Mouse (Mus musculus) embryonic facial prominence, embryonic 15.5 days (tissue): ENCODE results near the gene St7. TPM values are rescaled to one million over a fixed set of nuclear protein-coding genes. Genes with fewer than 3 reads are reported as not detected.

Experiments
- ATAC-seq: fragments of 200-750 bp; cut with Nextera tagmentation; 2 replicates; pipeline ENCODE4 v1.8.0; 2017; ENCODE audit warnings: low read depth, moderate TSS enrichment; ENCODE audit not compliant: insufficient number of reproducible peaks, low FRiP score, low TSS enrichment
- H3K27ac ChIP-seq: fragments of 300-500 bp; sonication (generic); replicated peaks from 2 replicates; pipeline ENCODE4 v1.5.1; 2015; ENCODE audit warnings: mild to moderate bottlenecking, inconsistent platforms
- H3K27me3 ChIP-seq: fragments of 300-500 bp; sonication (generic); 2 replicates; pipeline ENCODE4 v1.6.1; 2015; ENCODE audit warnings: inconsistent platforms
- H3K36me3 ChIP-seq: fragments of 300-500 bp; sonication (generic); 2 replicates; pipeline ENCODE4 v1.6.1; 2015; ENCODE audit warnings: mild to moderate bottlenecking, inconsistent platforms
- H3K4me1 ChIP-seq: fragments of 300-500 bp; sonication (generic); 2 replicates; pipeline ENCODE4 v1.6.1; 2015; ENCODE audit warnings: inconsistent platforms
- H3K4me2 ChIP-seq: fragments of 300-500 bp; sonication (generic); replicated peaks from 2 replicates; pipeline ENCODE4 v1.6.1; 2015; ENCODE audit warnings: mild to moderate bottlenecking, inconsistent platforms
- H3K4me3 ChIP-seq: fragments of 300-500 bp; sonication (generic); replicated peaks from 2 replicates; pipeline ENCODE4 v1.5.1; 2015; ENCODE audit warnings: mild to moderate bottlenecking, inconsistent platforms
- H3K9ac ChIP-seq: fragments of 300-500 bp; sonication (generic); 2 replicates; pipeline ENCODE4 v1.6.1; 2015; ENCODE audit warnings: inconsistent platforms
- H3K9me3 ChIP-seq: fragments of 300-500 bp; sonication (generic); replicated peaks from 2 replicates; pipeline ENCODE4 v1.6.1; 2016; ENCODE audit warnings: inconsistent platforms
- WGBS: fragments of 180-500 bp; shearing (Covaris S2); methylation state at CpG from one replicate; pipeline ENCODE4 v1.1.7; 2015; 5-methylcytosine and 5-hydroxymethylcytosine counted together
- polyA plus RNA-seq: library from polyadenylated mRNA; unstranded; fragments of >200 nt; fragmentation: Nextera tagmentation; extraction: Ambion mirVana; gene quantifications from 2 replicates; pipeline ENCODE4 v1.2.1, GENCODE M21; 2015

Gene St7
- polyA plus RNA-seq, 1 experiment from 2014 or later, result 29.5 TPM

DNA sequence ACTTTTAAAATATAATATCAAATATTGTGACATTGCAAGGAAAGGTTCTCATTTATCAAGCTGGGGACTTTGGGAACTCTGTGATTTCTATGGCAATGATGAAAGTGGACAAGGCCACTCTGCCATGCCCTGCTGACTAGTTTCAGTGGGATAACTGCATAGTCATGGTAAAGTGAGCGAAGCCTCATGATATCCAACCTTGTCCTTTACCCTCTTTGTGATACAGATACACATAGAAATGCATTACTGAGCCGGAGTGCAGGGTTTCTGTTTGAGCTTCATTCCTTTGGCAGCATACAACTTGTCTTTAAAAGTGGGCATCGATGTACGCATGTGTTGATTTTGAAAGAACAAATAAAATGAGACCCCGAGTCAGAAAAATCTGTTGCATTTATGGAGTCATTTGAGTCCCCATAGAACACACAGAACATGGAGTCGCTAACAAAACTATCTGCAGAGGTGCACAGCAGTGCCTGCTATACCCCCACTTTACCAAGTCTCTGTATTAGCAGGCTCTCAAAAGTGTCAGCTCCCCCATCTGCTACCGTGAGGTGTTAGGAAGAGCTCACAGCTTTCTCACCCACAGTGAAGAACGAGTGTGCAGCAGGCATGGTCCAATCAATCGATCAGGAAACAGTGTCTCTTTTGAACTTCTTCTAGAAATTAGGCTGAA, 77.4 kb downstream of the St7 start:
- Histone ChIP-seq H3K36me3 (no peaks in the 10 kb centered on the region), H3K27me3 (no peaks in the 10 kb centered on the region), H3K4me1 (peaks cover 4% of the 10 kb centered on the region; the same call in 1 of the 2 replicates), H3K4me2 (no peak overlapping the region), H3K9ac (no peak overlapping the region), H3K9me3 (no peaks in the 10 kb centered on the region), H3K4me3 (no peak overlapping the region), H3K27ac (no peak overlapping the region)
- 74% methylated on average over 9 of the region's 9 CpGs for WGBS
- ATAC-seq, result no peak

DNA sequence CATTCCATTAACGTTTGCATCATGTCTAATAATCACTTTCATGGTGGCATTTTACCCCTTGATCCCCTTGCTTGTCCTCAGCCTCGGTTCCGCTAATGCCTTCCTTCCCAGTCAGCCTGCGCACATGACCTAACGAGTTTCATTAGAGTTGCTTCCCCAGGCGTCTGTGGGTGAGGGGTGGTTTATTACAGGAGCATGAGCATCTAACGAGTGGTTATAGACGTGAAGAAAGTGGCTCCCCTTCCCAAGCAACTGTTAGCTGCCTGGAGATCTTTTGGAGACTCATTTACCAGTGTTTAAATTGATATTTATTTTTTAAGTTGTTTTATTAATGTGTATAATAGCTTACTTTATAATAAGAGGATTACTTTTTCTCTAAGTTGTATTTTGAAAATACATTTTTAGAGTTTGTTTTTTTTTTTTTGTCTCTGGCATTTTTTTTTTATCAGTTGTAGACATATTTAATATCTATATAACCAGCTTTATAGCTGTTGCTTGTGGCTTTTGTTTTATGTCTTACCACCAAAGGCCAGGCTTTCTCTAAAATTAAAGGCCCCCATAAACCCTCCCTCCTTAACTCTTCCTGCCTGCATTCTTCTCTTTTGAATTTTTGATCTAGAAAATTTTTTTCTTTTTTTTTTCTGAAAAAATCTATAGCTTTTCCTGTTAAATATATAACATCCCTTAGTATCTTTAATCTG, 78.1 kb downstream of the St7 start:
- no peak for ATAC-seq
- 24% methylated on average over 8 of the region's 8 CpGs for WGBS
- H3K27ac ChIP-seq, result no peak overlapping the region
- no peak overlapping the region for H3K4me2 ChIP-seq
- H3K27me3 ChIP-seq, result no peaks in the 10 kb centered on the region
- H3K4me3 ChIP-seq, result no peak overlapping the region
- H3K9me3 ChIP-seq, result no peaks in the 10 kb centered on the region
- no peak overlapping the region for H3K9ac ChIP-seq
- H3K4me1 ChIP-seq, result peaks cover 4% of the 10 kb centered on the region; the same call in 1 of the 2 replicates
- H3K36me3 ChIP-seq, result no peaks in the 10 kb centered on the region

DNA sequence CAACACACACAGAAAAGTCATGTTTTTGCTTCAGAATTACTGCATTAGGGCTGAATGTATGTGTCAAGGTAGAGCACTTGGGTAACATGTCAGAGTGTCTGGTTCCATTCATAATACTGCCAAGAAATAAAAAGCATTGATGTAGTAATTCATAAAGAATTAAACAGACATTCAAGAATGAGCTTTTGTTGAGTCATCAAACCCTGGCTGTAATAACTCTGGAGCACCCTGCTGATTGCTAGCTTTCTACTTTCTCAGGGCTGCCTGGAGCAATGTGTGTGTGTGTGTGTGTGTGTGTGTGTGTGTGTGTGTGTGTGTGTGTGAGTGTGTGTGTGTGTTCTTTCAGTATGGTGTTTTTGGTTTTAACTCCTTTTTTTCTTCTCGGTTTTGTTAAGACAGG, 78.7 kb downstream of the St7 start:
- H3K9me3 ChIP-seq, result no peaks in the 10 kb centered on the region
- H3K27ac ChIP-seq, result no peak overlapping the region
- no peak for ATAC-seq
- no peaks in the 10 kb centered on the region for H3K27me3 ChIP-seq
- H3K36me3 ChIP-seq, result no peaks in the 10 kb centered on the region
- 56% methylated on average over 1 of the region's 1 CpGs for WGBS
- H3K4me3 ChIP-seq, result no peak overlapping the region
- H3K9ac ChIP-seq, result no peak overlapping the region
- H3K4me1 ChIP-seq, result peaks cover 4% of the 10 kb centered on the region; the same call in 1 of the 2 replicates
- no peak overlapping the region for H3K4me2 ChIP-seq

DNA sequence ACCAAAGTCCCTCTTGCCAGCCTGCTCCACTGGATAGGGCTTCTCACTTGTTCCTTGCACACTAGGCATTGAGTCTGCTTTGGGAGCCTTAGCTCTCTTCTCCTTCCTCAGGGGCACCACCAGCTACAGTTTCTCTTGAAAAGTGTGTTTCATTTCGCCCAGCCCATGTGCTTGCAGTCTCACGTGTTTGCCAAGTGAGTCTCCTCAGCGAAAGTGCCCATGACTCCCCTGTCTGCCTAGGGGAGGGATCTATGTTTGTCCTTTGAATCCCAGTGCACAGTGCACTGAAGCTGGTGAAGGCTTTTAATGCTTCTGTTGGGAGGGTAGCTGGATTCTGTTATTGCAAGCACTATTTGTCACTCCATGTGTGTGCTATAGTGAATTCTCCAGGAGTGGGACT, 79.8 kb downstream of the St7 start:
- H3K9me3 ChIP-seq, result no peaks in the 10 kb centered on the region
- peaks cover 4% of the 10 kb centered on the region; the same call in 1 of the 2 replicates for H3K4me1 ChIP-seq
- 58% methylated on average over 3 of the region's 3 CpGs for WGBS
- no peak overlapping the region for H3K4me3 ChIP-seq
- H3K27me3 ChIP-seq, result no peaks in the 10 kb centered on the region
- no peak overlapping the region for H3K9ac ChIP-seq
- H3K36me3 ChIP-seq, result no peaks in the 10 kb centered on the region
- no peak overlapping the region for H3K27ac ChIP-seq
- ATAC-seq, result no peak
- H3K4me2 ChIP-seq, result no peak overlapping the region

DNA sequence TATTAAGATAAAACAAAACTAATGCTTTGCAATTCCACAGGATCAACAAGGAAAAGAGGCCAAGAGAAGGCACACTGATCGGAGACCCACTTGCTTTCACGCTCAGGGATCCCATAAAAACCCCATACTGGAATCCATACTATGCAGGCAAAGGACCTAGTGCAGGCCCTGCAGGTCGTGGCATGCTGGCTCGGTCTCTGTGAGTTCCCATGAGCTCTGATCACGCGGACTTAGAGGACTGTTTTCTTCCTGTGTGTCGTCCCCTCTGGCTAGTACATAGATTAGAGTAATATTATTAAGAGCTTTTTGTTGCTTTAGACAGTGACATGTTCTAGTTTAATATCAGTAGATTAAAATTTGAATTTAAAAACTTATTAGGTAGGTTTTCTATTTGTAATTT, 83.3 kb downstream of the St7 start:
- Histone ChIP-seq H3K4me1 (peaks cover 4% of the 10 kb centered on the region; the same call in 1 of the 2 replicates), H3K27ac (no peak overlapping the region), H3K36me3 (no peaks in the 10 kb centered on the region), H3K9me3 (no peaks in the 10 kb centered on the region), H3K4me3 (no peak overlapping the region), H3K27me3 (no peaks in the 10 kb centered on the region), H3K4me2 (no peak overlapping the region), H3K9ac (no peak overlapping the region)
- no peak for ATAC-seq
- 46% methylated on average over 7 of the region's 7 CpGs for WGBS

DNA sequence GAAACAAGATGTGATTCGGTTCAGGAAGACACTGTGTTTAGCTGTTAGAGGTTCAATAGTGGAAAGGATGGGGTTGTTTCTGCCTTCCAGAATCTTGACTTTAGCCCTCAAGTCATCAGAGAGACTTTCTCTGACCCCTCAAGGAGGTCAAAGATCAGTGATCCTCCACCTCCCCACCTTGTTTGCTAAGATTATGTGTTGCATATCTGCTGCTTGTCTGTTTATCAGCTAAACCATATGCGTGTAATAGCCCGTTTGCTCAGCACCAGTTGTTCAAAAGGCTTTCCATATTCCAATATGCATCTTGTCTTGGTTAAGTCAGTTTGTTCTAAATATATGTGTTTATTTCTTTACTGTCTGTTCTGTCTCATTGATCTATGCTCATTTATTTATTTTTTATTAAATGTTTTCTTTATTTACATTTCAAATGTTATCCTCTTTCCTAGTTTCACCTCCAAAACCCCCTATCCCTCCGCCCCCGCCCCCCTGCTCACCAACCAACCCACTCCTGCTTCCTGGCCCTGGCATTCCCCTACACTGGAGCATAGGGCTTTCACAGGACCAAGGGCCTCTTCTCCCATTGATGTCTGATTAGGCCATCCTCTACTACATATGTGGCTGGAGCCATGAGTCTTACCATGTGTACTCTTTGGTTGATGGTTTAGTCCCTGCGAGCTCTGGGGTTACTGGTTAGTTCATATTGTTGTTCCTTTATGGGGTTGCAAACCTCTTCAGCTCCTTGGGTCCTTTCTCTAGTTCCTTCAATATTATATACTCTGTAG, 84.5 kb downstream of the St7 start:
- no peaks in the 10 kb centered on the region for H3K36me3 ChIP-seq
- peaks cover 4% of the 10 kb centered on the region; the same call in 1 of the 2 replicates for H3K4me1 ChIP-seq
- no peak overlapping the region for H3K4me3 ChIP-seq
- H3K4me2 ChIP-seq, result no peak overlapping the region
- H3K9ac ChIP-seq, result no peak overlapping the region
- no peak for ATAC-seq
- H3K9me3 ChIP-seq, result no peaks in the 10 kb centered on the region
- H3K27ac ChIP-seq, result no peak overlapping the region
- WGBS, result 88% methylated on average over 6 of the region's 6 CpGs
- no peaks in the 10 kb centered on the region for H3K27me3 ChIP-seq

DNA sequence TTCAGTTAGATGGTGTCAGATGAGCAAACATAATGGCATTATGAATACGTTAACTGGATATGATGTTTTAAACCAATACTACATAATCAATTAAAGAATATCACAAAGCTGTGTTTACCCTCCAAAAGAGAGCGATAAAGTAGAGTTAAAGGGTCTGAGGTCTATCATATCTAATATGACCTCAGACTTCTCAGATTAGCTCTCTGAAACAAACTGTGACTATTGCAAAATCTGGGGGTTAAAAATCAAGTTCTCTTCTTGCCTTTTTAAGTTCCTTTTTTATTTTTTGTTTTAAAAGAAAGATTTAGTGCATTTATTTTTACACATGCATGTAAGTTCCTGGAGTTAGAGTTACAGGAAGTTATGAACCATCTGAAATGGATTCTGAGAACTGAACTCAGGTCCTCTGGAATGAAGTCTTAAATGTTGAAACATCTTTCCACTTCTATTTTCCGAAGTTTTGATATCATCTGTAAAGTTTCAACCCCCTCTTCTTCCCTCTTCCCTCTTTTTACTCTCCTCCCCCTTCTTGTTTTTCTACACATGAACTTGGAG, 86.0 kb downstream of the St7 start:
- H3K9ac ChIP-seq, result no peak overlapping the region
- 88% methylated on average over 3 of the region's 3 CpGs for WGBS
- peaks cover 4% of the 10 kb centered on the region; the same call in 1 of the 2 replicates for H3K4me1 ChIP-seq
- H3K27ac ChIP-seq, result no peak overlapping the region
- H3K36me3 ChIP-seq, result no peaks in the 10 kb centered on the region
- H3K4me2 ChIP-seq, result no peak overlapping the region
- H3K9me3 ChIP-seq, result no peaks in the 10 kb centered on the region
- ATAC-seq, result no peak
- no peak overlapping the region for H3K4me3 ChIP-seq
- H3K27me3 ChIP-seq, result no peaks in the 10 kb centered on the region

DNA sequence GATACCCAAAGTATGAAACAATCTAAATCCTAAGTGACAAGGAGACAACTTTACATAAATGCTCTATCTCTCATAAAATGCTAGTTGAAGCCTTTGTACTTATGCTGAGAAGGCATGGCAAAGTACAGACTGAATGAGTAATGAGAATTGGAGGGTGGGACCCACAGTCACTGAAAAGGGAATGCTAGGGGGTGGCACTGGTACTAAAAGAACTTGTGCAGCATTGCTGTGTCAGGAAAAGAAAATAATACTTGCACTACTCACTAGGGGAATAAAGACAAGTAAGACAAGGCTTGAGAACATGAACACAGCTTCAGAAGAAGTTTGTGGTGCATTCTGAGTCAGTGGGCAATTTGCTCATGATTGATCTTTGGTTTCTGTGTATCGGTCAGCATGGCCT, 90.8 kb downstream of the St7 start:
- H3K27me3 ChIP-seq, result no peaks in the 10 kb centered on the region
- no peaks in the 10 kb centered on the region for H3K4me1 ChIP-seq
- 97% methylated on average over 1 of the region's 1 CpGs for WGBS
- no peak overlapping the region for H3K4me3 ChIP-seq
- no peaks in the 10 kb centered on the region for H3K9me3 ChIP-seq
- ATAC-seq, result no peak
- no peaks in the 10 kb centered on the region for H3K36me3 ChIP-seq
- no peak overlapping the region for H3K4me2 ChIP-seq
- H3K27ac ChIP-seq, result no peak overlapping the region
- H3K9ac ChIP-seq, result no peak overlapping the region

DNA sequence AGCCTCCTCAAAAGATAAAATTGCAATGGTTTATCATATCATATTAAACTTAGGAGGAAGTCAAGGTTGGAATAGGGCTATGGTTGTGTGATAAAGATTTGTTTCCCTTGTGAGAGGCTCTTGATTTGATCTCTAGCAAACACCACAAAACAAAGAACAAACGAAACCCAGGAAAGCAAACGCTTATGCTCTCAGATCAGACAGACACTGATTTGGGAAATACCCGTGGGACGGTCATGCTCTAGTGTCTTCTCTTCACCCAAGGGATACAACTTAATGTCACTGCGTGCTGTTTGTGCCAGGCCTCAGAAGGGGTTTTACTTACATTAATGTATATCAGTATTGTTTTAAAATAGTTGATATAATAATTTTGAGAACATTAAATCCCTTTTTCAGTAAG, 91.8 kb downstream of the St7 start:
- Histone ChIP-seq H3K4me1 (no peaks in the 10 kb centered on the region), H3K9ac (no peak overlapping the region), H3K36me3 (no peaks in the 10 kb centered on the region), H3K27me3 (no peaks in the 10 kb centered on the region), H3K4me2 (no peak overlapping the region), H3K4me3 (no peak overlapping the region), H3K27ac (no peak overlapping the region), H3K9me3 (no peaks in the 10 kb centered on the region)
- ATAC-seq, result no peak
- 76% methylated on average over 5 of the region's 5 CpGs for WGBS

DNA sequence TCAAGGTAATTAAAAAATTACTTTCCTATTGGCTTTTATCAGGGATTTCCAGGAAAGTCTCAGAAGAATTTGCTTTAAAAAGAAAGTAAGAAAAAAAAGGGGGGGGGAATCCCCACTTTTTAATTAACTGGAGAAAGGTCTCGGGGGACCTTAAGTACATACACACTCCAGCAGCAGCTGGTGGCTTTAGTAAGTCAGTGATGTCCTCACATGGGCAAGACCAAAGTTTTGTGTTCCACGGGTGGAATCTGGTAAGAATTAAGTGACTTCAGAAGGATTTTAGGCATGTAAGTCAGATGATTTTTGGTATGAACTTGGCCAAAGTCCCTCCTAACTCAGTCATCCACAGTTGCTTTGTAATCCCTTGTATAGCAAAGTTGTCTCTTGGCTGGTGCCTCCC, 92.5 kb downstream of the St7 start:
- Histone ChIP-seq H3K36me3 (no peaks in the 10 kb centered on the region), H3K4me3 (no peak overlapping the region), H3K27me3 (no peaks in the 10 kb centered on the region), H3K4me2 (no peak overlapping the region), H3K27ac (no peak overlapping the region), H3K9ac (no peak overlapping the region), H3K9me3 (no peaks in the 10 kb centered on the region), H3K4me1 (no peaks in the 10 kb centered on the region)
- WGBS, result 25% methylated on average over 2 of the region's 2 CpGs
- ATAC-seq, result no peak

DNA sequence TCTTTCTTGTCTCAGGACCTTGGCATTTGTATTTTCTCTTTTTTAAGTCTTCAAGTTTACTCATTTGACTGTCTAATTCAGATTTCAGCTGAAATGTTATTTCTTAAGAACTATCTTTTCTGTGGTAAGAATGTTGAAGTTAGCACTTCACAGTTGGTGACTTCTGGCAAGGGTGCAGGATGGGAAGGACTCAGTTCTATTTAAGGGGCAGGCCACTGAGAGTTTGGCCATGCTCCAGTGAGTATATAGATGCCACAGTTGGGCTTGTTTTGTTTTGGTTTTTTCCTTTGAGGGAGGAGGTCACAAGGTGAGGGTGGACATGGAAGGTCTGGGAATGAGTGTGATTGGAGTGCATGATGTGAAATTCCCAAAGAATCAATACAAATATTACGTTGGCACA, 95.1 kb downstream of the St7 start:
- ATAC-seq, result no peak
- no peak overlapping the region for H3K9ac ChIP-seq
- H3K27ac ChIP-seq, result no peak overlapping the region
- no peak overlapping the region for H3K4me3 ChIP-seq
- no peak overlapping the region for H3K4me2 ChIP-seq
- no peaks in the 10 kb centered on the region for H3K36me3 ChIP-seq
- WGBS, result 83% methylated on average over 1 of the region's 1 CpGs
- H3K27me3 ChIP-seq, result no peaks in the 10 kb centered on the region
- H3K9me3 ChIP-seq, result no peaks in the 10 kb centered on the region
- H3K4me1 ChIP-seq, result no peaks in the 10 kb centered on the region
